Mouse (Mus musculus) regulatory T cell (primary cell): ENCODE results near the gene Yars.
"Not testable (repeated sequence)": the region's sequence is repeated elsewhere in the genome, so short reads cannot be mapped to it uniquely, and the experiment has no call there.

Experiments
- in situ Hi-C: fragments of 300-600 bp; cut with MboI, MseI; formaldehyde crosslinking; loops from one replicate; pipeline ENCODE4 v1.15.1; 2025; ENCODE audit warnings: high pct_unique_total_duplicates

Yars gene

DNA sequence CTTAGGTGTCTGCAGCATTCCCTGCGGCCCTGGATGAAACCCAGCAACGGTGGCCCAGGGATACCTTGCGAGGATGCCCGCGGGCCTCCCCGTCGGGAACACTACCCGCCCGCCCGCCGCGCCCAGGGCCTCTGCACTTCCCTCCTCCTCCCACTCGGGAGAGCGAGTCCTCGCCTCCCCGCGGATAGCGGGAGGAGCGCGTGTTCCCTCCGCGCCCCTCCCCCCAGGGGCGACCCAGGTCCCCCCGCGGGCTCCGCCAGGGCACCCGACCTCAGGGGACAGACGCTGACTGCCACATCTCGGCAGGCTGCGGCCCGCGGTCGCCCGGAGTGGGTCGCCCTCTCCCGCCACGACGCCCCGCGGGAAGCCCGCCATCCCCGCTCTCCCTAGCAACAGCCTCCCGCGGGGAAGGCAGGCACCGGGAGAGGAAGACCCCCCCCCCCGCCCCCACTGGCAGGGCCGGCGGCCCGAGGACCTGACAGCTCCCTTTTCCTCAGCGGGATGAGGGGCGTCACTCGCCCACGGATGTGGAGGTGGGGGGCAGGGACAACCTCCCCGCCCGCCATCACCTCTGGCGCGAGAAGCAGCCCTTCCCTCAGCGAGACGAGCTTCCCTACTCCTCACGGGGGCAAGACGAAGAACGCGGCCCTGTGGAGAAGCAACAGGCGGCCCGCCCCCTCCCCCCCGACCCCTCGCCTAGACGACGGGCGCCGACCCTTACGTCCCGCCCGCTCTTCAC, 588 bp upstream of the Yars start:
- in situ Hi-C loops, result no loop called here

GRCm38 (mm10) chr4:129190538-129190937, 978 bp downstream of the Yars start:
- in situ Hi-C loops, result no loop called here

GRCm38 (mm10) chr4:129191691-129192090, 2.1 kb downstream of the Yars start:
- in situ Hi-C loops, result no loop called here

DNA sequence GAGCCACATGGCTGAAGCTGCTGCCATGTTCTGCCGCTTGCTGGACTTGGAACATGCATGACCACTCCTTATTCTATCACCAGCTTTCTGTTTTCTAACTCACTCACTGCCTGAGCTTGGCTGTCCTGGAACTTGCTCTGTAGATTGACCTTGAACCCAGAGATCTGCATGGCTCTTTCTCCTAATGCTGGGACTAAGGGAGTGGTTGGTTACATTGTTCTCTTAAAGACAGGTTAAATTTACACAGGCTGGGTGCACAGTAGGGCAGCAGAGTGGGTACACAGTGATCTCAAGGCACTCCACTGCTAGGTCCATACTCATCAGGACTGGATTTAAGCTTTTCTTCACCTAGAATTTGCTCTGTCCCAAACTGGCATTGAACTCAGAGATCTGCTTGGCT, 4.7 kb downstream of the Yars start:
- in situ Hi-C loops, result no loop called here

- in situ Hi-C loops, result no loop called here
Measured at GRCm38 (mm10) chr4:129197514-129197913, 8.0 kb downstream of the Yars start.

- in situ Hi-C loops, result loop anchor here (5.0 kb wide), 1 partner anchor 73 kb away; no protein-coding TSS in a partner anchor
Measured at GRCm38 (mm10) chr4:129204655-129205054, 15.1 kb downstream of the Yars start.

DNA sequence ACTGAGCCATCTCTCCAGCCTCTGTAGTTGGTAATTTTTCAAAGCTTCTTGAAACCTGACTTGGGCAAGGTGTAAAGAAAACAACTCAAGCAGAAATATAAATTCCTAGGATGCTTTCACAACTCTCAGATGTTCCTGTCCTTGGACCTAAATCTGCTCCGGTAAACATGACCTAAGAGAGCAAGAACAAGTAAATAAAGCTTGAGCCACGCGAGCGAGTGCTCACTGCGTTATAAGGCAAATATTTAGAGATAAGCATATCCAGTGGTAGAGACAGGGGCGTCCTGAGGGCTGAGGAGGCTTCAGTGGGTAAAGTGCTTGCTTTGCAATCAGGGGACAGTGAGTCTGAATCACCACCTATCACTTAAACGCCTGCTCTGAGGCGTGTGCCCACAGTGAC, 17.2 kb downstream of the Yars start:
- in situ Hi-C loops, result loop anchor here (5.0 kb wide), 1 partner anchor 71 kb away; no protein-coding TSS in a partner anchor

GRCm38 (mm10) chr4:129209504-129209903, 19.9 kb downstream of the Yars start:
- in situ Hi-C loops, result loop anchor here (5.0 kb wide), 1 partner anchor 68 kb away; no protein-coding TSS in a partner anchor

DNA sequence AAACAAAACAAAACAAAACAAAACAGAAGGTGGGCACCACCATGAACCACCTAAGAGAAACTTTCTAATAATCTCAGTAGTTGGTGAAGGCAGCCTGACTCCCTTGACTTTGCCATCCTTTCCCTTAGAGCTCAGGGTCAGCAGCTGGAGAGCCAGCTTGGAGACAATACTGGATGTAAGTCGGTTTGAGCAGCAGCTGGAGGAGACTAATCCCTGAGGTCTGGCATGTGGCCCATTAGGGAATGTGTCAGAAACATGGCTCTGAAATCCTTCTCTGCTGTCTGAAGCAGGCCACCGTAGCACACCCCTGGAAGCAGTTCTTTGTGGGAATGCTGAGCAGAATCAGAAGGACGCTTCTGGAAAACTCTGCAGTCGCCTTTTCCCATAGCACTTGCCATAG, 21.9 kb downstream of the Yars start:
- in situ Hi-C loops, result no loop called here

DNA sequence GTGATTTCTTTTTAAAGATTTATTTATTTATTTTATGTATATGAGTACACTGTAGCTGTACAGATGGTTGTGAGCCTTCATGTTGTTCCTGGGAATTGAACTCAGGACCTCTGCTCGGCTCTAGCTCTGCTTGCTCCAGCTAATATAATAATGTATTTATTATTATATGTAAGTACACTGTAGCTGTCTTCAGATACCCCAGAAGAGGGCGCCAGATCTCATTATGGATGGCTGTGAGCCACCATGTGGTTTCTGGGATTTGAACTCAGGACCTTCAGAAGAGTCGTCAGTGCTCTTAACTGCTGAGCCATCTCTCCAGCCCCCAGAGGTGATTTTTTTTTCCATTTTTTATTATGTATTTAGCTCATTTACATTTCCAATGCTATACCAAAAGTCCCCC, 22.9 kb downstream of the Yars start:
- in situ Hi-C loops, result not testable (repeated sequence)

DNA sequence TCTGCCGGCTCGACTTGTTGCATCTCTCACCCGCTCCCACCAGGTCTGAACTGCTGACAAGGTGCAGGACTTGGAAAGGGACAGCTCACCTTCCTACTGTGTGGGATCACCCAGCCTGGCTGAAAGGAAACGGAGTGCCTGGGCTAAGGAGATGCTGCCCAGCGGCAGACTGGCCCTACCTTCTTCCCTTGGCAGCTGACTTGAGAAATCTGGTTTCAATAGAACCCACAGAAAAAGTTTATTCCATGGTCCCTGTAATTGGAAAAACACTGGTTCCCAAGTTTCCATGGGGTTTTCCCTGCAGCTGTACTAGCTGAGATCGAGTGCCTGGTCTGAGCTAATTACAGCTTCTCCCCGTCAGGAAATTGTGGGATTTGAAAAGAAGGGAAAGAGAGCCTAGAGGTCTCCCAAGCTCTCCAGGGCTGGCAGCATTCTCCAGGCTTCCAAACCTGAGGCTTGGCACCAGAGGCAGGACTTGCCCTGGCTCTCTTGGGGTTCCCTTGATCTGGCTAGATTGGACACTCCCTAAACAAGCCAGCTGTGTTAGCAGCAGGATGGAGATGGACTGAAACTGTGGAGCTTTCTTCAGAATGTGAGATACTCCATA, 29.1 kb downstream of the Yars start:
- in situ Hi-C loops, result no loop called here

DNA sequence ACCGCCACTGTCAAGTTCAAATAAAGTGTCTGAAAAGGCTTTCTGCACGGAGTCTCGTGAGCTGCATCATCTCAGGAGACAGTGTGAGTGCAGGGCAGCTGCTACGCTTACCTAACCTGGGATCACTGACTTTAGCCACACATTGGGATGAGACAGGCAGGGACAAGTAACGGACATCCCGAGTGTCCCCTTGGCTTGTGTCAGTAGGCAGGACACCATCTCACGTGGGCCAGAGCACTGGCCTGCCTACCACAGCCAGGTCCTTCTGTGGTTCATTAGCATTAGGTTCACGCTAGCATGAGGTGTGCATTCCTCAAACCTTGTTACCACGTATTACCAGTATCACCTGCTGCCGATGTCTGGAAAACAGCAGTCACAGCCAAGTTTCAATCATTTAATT, 29.6 kb downstream of the Yars start:
- in situ Hi-C loops, result no loop called here

GRCm38 (mm10) chr4:129220376-129221089, 31.0 kb downstream of the Yars start:
- in situ Hi-C loops, result no loop called here

- in situ Hi-C loops, result no loop called here
Measured at GRCm38 (mm10) chr4:129221097-129222010, 31.8 kb downstream of the Yars start.

DNA sequence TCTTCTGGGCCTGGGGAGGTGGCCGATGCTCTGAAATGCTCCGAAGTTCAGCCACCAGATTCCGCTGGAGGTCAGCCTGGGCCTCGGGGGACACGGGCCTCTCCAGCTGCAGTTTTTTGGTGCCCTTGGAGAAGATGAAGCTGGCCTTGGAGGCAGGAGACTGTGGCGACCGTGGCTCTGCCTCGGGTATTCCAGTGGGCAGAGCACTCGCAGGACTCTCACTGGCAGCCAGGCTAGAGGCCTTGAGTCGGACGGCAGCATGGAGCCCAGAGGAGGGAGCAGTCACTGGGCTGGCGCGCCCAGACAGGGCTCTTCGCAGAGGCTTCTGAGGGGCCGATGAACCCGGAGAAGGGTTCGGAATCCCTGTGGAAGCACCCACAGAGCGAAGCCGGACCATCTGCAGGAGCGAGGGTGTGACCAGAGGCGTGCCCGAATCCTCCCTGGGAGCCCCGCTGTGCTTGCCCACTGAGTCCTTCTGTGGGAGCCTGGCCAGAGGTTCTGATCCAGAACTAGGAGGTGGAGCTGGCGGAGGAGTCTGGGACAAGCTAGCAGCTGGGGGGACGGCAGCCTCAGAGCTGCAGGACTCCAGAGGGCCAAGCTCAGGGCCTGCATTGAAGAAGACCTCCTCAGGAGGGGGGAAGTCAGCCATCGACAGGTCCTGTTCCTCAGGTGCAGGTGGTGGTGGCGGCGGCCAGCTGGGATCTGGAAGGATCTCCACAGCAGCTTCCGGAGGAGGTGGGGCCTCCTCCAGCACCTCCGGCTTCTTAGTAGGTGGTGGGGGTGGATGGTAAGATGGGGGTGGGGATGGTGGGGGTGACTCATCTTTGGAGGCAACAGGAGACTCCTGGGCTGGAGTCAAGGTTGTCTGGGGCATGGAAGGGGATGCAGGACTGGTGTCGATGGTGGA, 32.7 kb downstream of the Yars start:
- in situ Hi-C loops, result no loop called here

DNA sequence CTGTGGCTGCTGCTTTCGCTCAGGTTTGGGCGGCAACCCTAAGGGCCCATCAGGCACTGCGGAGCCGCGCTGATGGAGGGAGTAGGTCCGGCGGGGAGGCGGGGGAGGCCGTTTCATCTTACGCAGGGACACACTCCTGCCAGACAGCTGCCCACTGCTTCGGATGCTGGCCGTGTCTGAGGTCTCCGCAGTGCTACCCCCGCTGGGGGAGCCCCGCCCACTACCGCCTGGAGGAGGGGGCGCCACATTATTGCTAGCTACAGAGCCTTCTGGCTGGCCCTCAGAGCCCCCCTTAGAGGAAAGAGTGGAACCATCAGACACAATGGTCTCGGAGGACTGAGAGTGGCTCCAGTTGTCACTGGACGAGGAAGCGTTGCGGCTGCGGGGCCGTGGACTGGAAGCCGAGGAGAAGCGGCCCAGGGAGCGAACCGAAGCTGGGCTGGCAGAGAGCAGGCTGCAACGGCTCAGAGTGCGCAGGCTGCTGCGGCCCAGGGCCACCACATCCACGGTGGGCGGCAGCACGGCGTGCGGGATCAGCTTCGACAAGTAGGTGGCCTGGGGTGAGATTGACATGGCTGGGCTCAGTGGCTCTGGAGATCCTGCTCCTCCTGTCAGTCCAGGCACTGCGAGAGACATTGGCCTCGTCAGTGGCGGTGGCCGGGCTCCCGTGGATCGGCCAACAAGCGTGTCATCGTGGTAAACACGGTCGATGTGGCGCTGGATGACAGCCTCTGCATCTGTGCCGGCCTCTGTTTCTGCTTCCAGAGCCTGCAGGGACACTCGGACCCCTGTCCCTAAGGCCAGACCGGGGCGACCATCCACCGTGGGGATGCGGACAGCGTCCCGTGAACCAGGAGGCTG, 34.1 kb downstream of the Yars start:
- in situ Hi-C loops, result no loop called here

- in situ Hi-C loops, result no loop called here
Measured at GRCm38 (mm10) chr4:129225315-129225714, 35.8 kb downstream of the Yars start.

- in situ Hi-C loops, result no loop called here
Measured at GRCm38 (mm10) chr4:129226441-129226963, 36.9 kb downstream of the Yars start.
